ENCODE assay signal across 8 mouse cellular contexts in genomic region chr8:122268861-122269260, GRCm38 (mm10). TPM values are rescaled to one million over a fixed set of nuclear protein-coding genes. Genes with fewer than 3 reads are reported as not detected.
DNase-seq lines count a peak whose midpoint lies in the region; ATAC-seq lines count a peak whose summit lies in the region.

No protein-coding gene starts in this region.

- peak overlapping the region; percentile 57 for H3K9ac ChIP-seq in limb, embryonic 11.5 days (ENCODE audit: low read length)
- H3K9ac ChIP-seq in stomach, embryonic 14.5 days (replicated peaks; ENCODE audit: low read depth, low read length) = no peak overlapping the region; the same call in 1 of the 2 replicates

- peaks cover 77% of the 10 kb centered on the region for H3K27me3 ChIP-seq in megakaryocyte, embryonic 14.5 days (replicated peaks)
- H3K27me3 ChIP-seq in limb, embryonic 11.5 days (ENCODE audit: control insufficient read depth, insufficient read depth, low read length) = 0 out of 2 replicates have a peak, but pooled peaks cover 2% of the 10 kb centered on the region
- H3K27me3 ChIP-seq in stomach, embryonic 14.5 days (ENCODE audit: control insufficient read depth, insufficient read depth, low read length) = no peaks in the 10 kb centered on the region

- H3K9me3 ChIP-seq in megakaryocyte, embryonic 14.5 days = no peaks in the 10 kb centered on the region
- H3K9me3 ChIP-seq in limb, embryonic 11.5 days (ENCODE audit: control insufficient read depth, low read length) = no peaks in the 10 kb centered on the region
- H3K9me3 ChIP-seq in stomach, embryonic 14.5 days (ENCODE audit: control insufficient read depth, low read depth, low read length) = no peaks in the 10 kb centered on the region

- H3K27ac ChIP-seq in limb, embryonic 11.5 days (replicated peaks; ENCODE audit: low read depth, low read length) = no peak overlapping the region
- H3K27ac ChIP-seq in stomach, embryonic 14.5 days (ENCODE audit: low read length) = no peak overlapping the region

- DNase-seq in cerebellum, adult 9-11 months = peak; percentile 38
- DNase-seq in cerebellum, postnatal 10 days = no peak
- peak; percentile 53 for DNase-seq in limb, embryonic 11.5 days (ENCODE audit: low spot score)
- no peak for DNase-seq in thymus, postnatal 0 days (ENCODE audit: low spot score)

- H3K4me1 ChIP-seq in megakaryocyte, embryonic 14.5 days = peaks cover 59% of the 10 kb centered on the region
- peaks cover 7% of the 10 kb centered on the region; the same call in 1 of the 2 replicates for H3K4me1 ChIP-seq in limb, embryonic 11.5 days (ENCODE audit: control insufficient read depth, insufficient read depth, low read length)
- peaks cover 9% of the 10 kb centered on the region for H3K4me1 ChIP-seq in stomach, embryonic 14.5 days (ENCODE audit: control insufficient read depth, insufficient read depth, low read length)

- peak overlapping the region; percentile 90 for H3K4me3 ChIP-seq in megakaryocyte, embryonic 14.5 days (replicated peaks)
- H3K4me3 ChIP-seq in limb, embryonic 11.5 days (ENCODE audit: low read depth, low read length) = peak overlapping the region; percentile 30
- peak overlapping the region; percentile 29 for H3K4me3 ChIP-seq in stomach, embryonic 14.5 days (ENCODE audit: low read depth, low read length)

- H3K36me3 ChIP-seq in megakaryocyte, embryonic 14.5 days (replicated peaks; ENCODE audit: low read length) = no peaks in the 10 kb centered on the region
- no peaks in the 10 kb centered on the region for H3K36me3 ChIP-seq in limb, embryonic 11.5 days (ENCODE audit: control insufficient read depth, insufficient read depth, low read length)
- no peaks in the 10 kb centered on the region for H3K36me3 ChIP-seq in stomach, embryonic 14.5 days (ENCODE audit: control insufficient read depth, insufficient read depth, low read length)

- 58% methylated on average over 24 of the region's 24 CpGs for WGBS in limb, embryonic 11.5 days
- 58% methylated on average over 24 of the region's 24 CpGs for WGBS in stomach, embryonic 14.5 days

- H3K4me2 ChIP-seq in limb, embryonic 11.5 days (ENCODE audit: low read depth, severe bottlenecking) = peak overlapping the region; percentile 64
- peak overlapping the region; percentile 70 for H3K4me2 ChIP-seq in stomach, embryonic 14.5 days (replicated peaks; ENCODE audit: low read depth, low read length)

- ATAC-seq in megakaryocyte, adult 5-6 weeks (ENCODE audit: poor library complexity, severe bottlenecking) = no peak
- no peak for ATAC-seq in limb, embryonic 11.5 days (ENCODE audit: insufficient number of reproducible peaks, low FRiP score, low TSS enrichment, low read depth)
- 0 out of 2 replicates have a peak, but pooled peaks have one; percentile 5 for ATAC-seq in stomach, embryonic 14.5 days (ENCODE audit: insufficient number of reproducible peaks, insufficient read depth, low FRiP score, low read depth)
- ATAC-seq in megakaryocyte progenitor cell, adult 5-6 weeks (replicated peaks; ENCODE audit: poor library complexity) = no peak

RNA-seq across cellular contexts. Expression of gene Zfpm1, which starts 13.1 kb away (rescaled TPM):
- polyA plus RNA-seq in megakaryocyte, embryonic 14.5 days (2012; ENCODE audit: insufficient read depth, low replicate concordance) = 1,238 and 3,030 TPM in 2 replicates
- 4.3 and 4.5 TPM in 2 replicates for total RNA-seq in megakaryocyte, adult 5-6 weeks (2015)
- total RNA-seq in megakaryocyte, adult 5-6 weeks (2017) = 4.8 and 5.6 TPM in 2 replicates
- polyA plus RNA-seq in limb, embryonic 11.5 days (2014; fragmentation: Nextera tagmentation; extraction: Ambion mirVana) = 1.3 and 1.4 TPM in 2 replicates
- polyA plus RNA-seq in stomach, embryonic 14.5 days (2014; fragmentation: Nextera tagmentation; extraction: Ambion mirVana) = 3.1 TPM in 2 replicates
- 3.9 and 5.4 TPM in 2 replicates for polyA plus RNA-seq in thymus, postnatal 0 days (2015; fragmentation: Nextera tagmentation; extraction: Ambion mirVana)
- total RNA-seq in megakaryocyte progenitor cell, adult 5-6 weeks (2015) = 12.2 and 21.6 TPM in 2 replicates
- 9.9 and 20.3 TPM in 2 replicates for total RNA-seq in megakaryocyte progenitor cell, adult 5-6 weeks (2017)

Comparison
In these comparisons a context has a peak if more than half of its experiments do, and no peak if none do; other contexts are left out.
1. DNase-seq: peak in cerebellum, adult 9-11 months (single experiment) and limb, embryonic 11.5 days (single experiment); none in cerebellum, postnatal 10 days (0 of 2) and thymus, postnatal 0 days (single experiment).
2. H3K4me3 ChIP-seq: peak in every context shown above with its lines; median percentile 90 in megakaryocyte, embryonic 14.5 days; 30 in limb, embryonic 11.5 days; 29 in stomach, embryonic 14.5 days.
3. RNA of gene Zfpm1, which starts 13.1 kb away (polyA plus RNA-seq): 1,238 to 3,030 TPM in megakaryocyte, embryonic 14.5 days; 3.9 to 5.4 TPM in thymus, postnatal 0 days, 3.1 TPM in stomach, embryonic 14.5 days and 1.3 to 1.4 TPM in limb, embryonic 11.5 days; every median in the first group is over 100 times any median in the second.